8 mouse cellular contexts compared by ENCODE assay signal in the genomic region with DNA sequence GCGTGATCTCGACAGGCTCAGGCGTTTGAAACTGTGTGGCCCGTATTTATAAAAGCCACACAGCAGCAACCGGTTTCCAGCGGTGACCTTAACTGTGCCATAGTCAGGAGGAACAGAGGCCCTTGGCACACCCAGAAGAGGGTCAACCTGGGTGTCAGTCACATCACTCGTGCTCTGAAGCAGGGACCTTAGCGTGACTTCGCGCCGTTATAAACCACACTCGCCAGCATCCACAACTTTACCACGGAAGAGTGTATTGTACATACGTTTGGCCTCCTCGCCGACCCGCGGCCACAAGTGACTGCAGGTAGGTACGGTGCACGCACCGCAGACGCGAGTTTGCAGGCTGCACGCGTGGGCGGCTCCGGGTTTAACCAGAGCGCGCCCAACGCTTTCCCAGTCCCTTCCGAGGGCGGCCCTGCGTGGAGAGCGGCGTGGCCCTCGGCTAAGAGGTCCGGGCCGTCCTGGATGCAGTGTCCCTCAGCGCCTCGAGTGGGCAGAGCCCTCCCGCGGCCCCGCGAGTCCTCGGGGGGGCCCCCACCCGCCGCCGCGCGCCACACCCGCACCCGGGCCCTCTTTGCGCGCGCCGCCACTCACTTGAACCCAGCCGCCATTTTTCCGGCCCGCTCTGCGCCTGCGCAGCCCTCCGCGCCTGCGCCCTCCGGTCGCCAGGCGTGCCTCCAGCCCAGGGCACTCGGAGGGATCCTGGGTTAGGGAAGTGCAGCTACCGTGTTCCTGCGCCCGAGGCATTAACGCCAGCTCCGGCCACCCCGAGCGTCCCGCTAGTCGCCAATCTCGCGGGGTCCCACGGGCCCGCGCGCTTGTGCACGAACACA. TPM values are rescaled to one million over a fixed set of nuclear protein-coding genes. Genes with fewer than 3 reads are reported as not detected.
DNase-seq lines count a peak whose midpoint lies in the region; ATAC-seq lines count a peak whose summit lies in the region.

No protein-coding gene starts in this region.

- H3K27ac ChIP-seq in embryonic facial prominence, embryonic 15.5 days (replicated peaks), result peak overlapping the region; percentile 100
- peak overlapping the region; percentile 99 for H3K27ac ChIP-seq in limb, embryonic 13.5 days
- peak overlapping the region; percentile 98 for H3K27ac ChIP-seq in midbrain, embryonic 15.5 days

- H3K9me3 ChIP-seq in embryonic facial prominence, embryonic 15.5 days (replicated peaks), result no peaks in the 10 kb centered on the region
- H3K9me3 ChIP-seq in limb, embryonic 13.5 days, result no peaks in the 10 kb centered on the region
- H3K9me3 ChIP-seq in midbrain, embryonic 15.5 days, result no peaks in the 10 kb centered on the region

- DNase-seq in A20 (ENCODE audit: low read depth, low spot score), result peak; percentile 91
- DNase-seq in adrenal gland, postnatal 4 days (ENCODE audit: low spot score in 2 of 2), result peak; percentile 79 to 86
- peak; percentile 87 to 91 for DNase-seq in heart, adult 9 months (ENCODE audit: low spot score in 2 of 2)
- DNase-seq in kidney, adult 9 months, result peak; percentile 89
- peak; percentile 84 to 91 for DNase-seq in spleen, adult 18-20 months

- peak overlapping the region; percentile 83 for H3K9ac ChIP-seq in embryonic facial prominence, embryonic 15.5 days
- H3K9ac ChIP-seq in limb, embryonic 13.5 days, result peak overlapping the region; percentile 95
- peak overlapping the region; percentile 95 for H3K9ac ChIP-seq in midbrain, embryonic 15.5 days

- peak overlapping the region; percentile 94 for H3K4me3 ChIP-seq in embryonic facial prominence, embryonic 15.5 days (replicated peaks)
- H3K4me3 ChIP-seq in limb, embryonic 13.5 days, result peak overlapping the region; percentile 85
- H3K4me3 ChIP-seq in midbrain, embryonic 15.5 days, result peak overlapping the region; percentile 86

- peak overlapping the region; percentile 77 for H3K4me2 ChIP-seq in embryonic facial prominence, embryonic 15.5 days (replicated peaks)
- H3K4me2 ChIP-seq in limb, embryonic 13.5 days (replicated peaks), result peak overlapping the region; percentile 88
- H3K4me2 ChIP-seq in midbrain, embryonic 15.5 days, result peak overlapping the region; percentile 84

- H3K36me3 ChIP-seq in embryonic facial prominence, embryonic 15.5 days, result peaks cover 49% of the 10 kb centered on the region
- peaks cover 56% of the 10 kb centered on the region for H3K36me3 ChIP-seq in limb, embryonic 13.5 days
- H3K36me3 ChIP-seq in midbrain, embryonic 15.5 days (replicated peaks), result peaks cover 13% of the 10 kb centered on the region

- peak; percentile 94 for ATAC-seq in embryonic facial prominence, embryonic 15.5 days (ENCODE audit: insufficient number of reproducible peaks, low FRiP score, low TSS enrichment, low read depth)
- ATAC-seq in limb, embryonic 13.5 days (ENCODE audit: low FRiP score, low read depth), result peak; percentile 93
- ATAC-seq in midbrain, embryonic 15.5 days (replicated peaks), result peak; percentile 96

- peaks cover 5% of the 10 kb centered on the region; the same call in 1 of the 2 replicates for H3K4me1 ChIP-seq in embryonic facial prominence, embryonic 15.5 days
- H3K4me1 ChIP-seq in limb, embryonic 13.5 days, result peaks cover 13% of the 10 kb centered on the region
- H3K4me1 ChIP-seq in midbrain, embryonic 15.5 days, result peaks cover 22% of the 10 kb centered on the region

- no peaks in the 10 kb centered on the region for H3K27me3 ChIP-seq in embryonic facial prominence, embryonic 15.5 days
- no peaks in the 10 kb centered on the region for H3K27me3 ChIP-seq in limb, embryonic 13.5 days
- H3K27me3 ChIP-seq in midbrain, embryonic 15.5 days (replicated peaks), result no peaks in the 10 kb centered on the region

- WGBS in embryonic facial prominence, embryonic 15.5 days, result under 1% methylated on average over 84 of the region's 84 CpGs
- WGBS in limb, embryonic 13.5 days, result under 1% methylated on average over 84 of the region's 84 CpGs
- WGBS in midbrain, embryonic 15.5 days, result under 1% methylated on average over 75 of the region's 84 CpGs

RNA-seq across cellular contexts. Expression of a gene that starts 0.6 kb away (rescaled TPM):
- 10 to 100 TPM; 60.4 to 63.4 TPM for total RNA-seq in adrenal gland, postnatal 4 days (2021)
- polyA plus RNA-seq in embryonic facial prominence, embryonic 15.5 days (2015; fragmentation: Nextera tagmentation; extraction: Ambion mirVana), result 100 and 104 TPM in 2 replicates
- 122 and 137 TPM in 2 replicates for polyA plus RNA-seq in limb, embryonic 13.5 days (2015; fragmentation: Nextera tagmentation; extraction: Ambion mirVana)
- 74.2 and 81.5 TPM in 2 replicates for polyA plus RNA-seq in midbrain, embryonic 15.5 days (2015; fragmentation: Nextera tagmentation; extraction: Ambion mirVana)

RNA-seq across cellular contexts. Expression of a gene that starts 0.7 kb away (rescaled TPM):
- 10 to 100 TPM; 38.5 to 41.2 TPM for total RNA-seq in adrenal gland, postnatal 4 days (2021)
- polyA plus RNA-seq in embryonic facial prominence, embryonic 15.5 days (2015; fragmentation: Nextera tagmentation; extraction: Ambion mirVana), result 58.4 TPM in 2 replicates
- polyA plus RNA-seq in limb, embryonic 13.5 days (2015; fragmentation: Nextera tagmentation; extraction: Ambion mirVana), result 49.3 and 50.5 TPM in 2 replicates
- 41.4 and 47.0 TPM in 2 replicates for polyA plus RNA-seq in midbrain, embryonic 15.5 days (2015; fragmentation: Nextera tagmentation; extraction: Ambion mirVana)

RNA-seq across cellular contexts. Expression of a gene that starts 20.5 kb away (rescaled TPM):
- not detected for total RNA-seq in adrenal gland, postnatal 4 days (2021)
- 0.45 TPM in 1 of 2 replicates, not detected in the other for polyA plus RNA-seq in embryonic facial prominence, embryonic 15.5 days (2015; fragmentation: Nextera tagmentation; extraction: Ambion mirVana)
- 1.1 and 1.3 TPM in 2 replicates for polyA plus RNA-seq in limb, embryonic 13.5 days (2015; fragmentation: Nextera tagmentation; extraction: Ambion mirVana)
- polyA plus RNA-seq in midbrain, embryonic 15.5 days (2015; fragmentation: Nextera tagmentation; extraction: Ambion mirVana), result not detected in 2 replicates

RNA-seq across cellular contexts. Expression of a gene that starts 20.8 kb away (rescaled TPM):
- 10 to 100 TPM; 22.9 to 24.8 TPM for total RNA-seq in adrenal gland, postnatal 4 days (2021)
- polyA plus RNA-seq in embryonic facial prominence, embryonic 15.5 days (2015; fragmentation: Nextera tagmentation; extraction: Ambion mirVana), result 1.2 TPM in 2 replicates
- 1.4 and 1.7 TPM in 2 replicates for polyA plus RNA-seq in limb, embryonic 13.5 days (2015; fragmentation: Nextera tagmentation; extraction: Ambion mirVana)
- 0.30 and 0.46 TPM in 2 replicates for polyA plus RNA-seq in midbrain, embryonic 15.5 days (2015; fragmentation: Nextera tagmentation; extraction: Ambion mirVana)

RNA-seq across cellular contexts. Expression of a gene that starts 42.0 kb away (rescaled TPM):
- total RNA-seq in adrenal gland, postnatal 4 days (2021), result 10 to 100 TPM; 88.9 to 90.4 TPM
- 94.0 and 107 TPM in 2 replicates for polyA plus RNA-seq in embryonic facial prominence, embryonic 15.5 days (2015; fragmentation: Nextera tagmentation; extraction: Ambion mirVana)
- polyA plus RNA-seq in limb, embryonic 13.5 days (2015; fragmentation: Nextera tagmentation; extraction: Ambion mirVana), result 123 and 124 TPM in 2 replicates
- 79.1 and 90.1 TPM in 2 replicates for polyA plus RNA-seq in midbrain, embryonic 15.5 days (2015; fragmentation: Nextera tagmentation; extraction: Ambion mirVana)

Comparison
In these comparisons a context has a peak if more than half of its experiments do, and no peak if none do; other contexts are left out.
1. Peak in every context shown above with its lines: DNase-seq, ATAC-seq, H3K4me3 ChIP-seq and H3K27ac ChIP-seq.